Mouse (Mus musculus) intestine, embryonic 14.5 days (tissue): ENCODE data around the gene Ccdc57. TPM values are rescaled to one million over a fixed set of nuclear protein-coding genes. Genes with fewer than 3 reads are reported as not detected.
A peak's percentile ranks its signal among the peaks of the same experiment; 100 is the strongest.

ENCODE experiments used
- ATAC-seq: fragments of 200-750 bp; cut with Nextera tagmentation; replicated peaks from 2 replicates; pipeline ENCODE4 v1.8.0; 2017; ENCODE audit warnings: low read depth, moderate number of reproducible peaks, moderate TSS enrichment, moderate library complexity; ENCODE audit not compliant: low FRiP score, low TSS enrichment
- DNase-seq: peaks from one replicate; pipeline ENCODE4 v3.0.0-alpha.2; 2018; ENCODE audit warnings: low spot score
- H3K27ac ChIP-seq: fragments of 300-500 bp; sonication (generic); 2 replicates; pipeline ENCODE4 v1.5.1; 2014; ENCODE audit warnings: low read depth, mild to moderate bottlenecking, control low read depth
- H3K27me3 ChIP-seq: fragments of 300-500 bp; sonication (generic); replicated peaks from 2 replicates; pipeline ENCODE4 v1.6.1; 2014; ENCODE audit warnings: low read length, control low read depth; ENCODE audit not compliant: control insufficient read depth, insufficient read depth
- H3K36me3 ChIP-seq: fragments of 300-500 bp; sonication (generic); 2 replicates; pipeline ENCODE4 v1.6.1; 2014; ENCODE audit warnings: low read length, control low read depth; ENCODE audit not compliant: control insufficient read depth, insufficient read depth
- H3K4me1 ChIP-seq: fragments of 300-500 bp; sonication (generic); replicated peaks from 2 replicates; pipeline ENCODE4 v1.6.1; 2014; ENCODE audit warnings: low read length, control low read depth, mixed read lengths; ENCODE audit not compliant: control insufficient read depth, insufficient read depth
- H3K4me2 ChIP-seq: fragments of 300-500 bp; sonication (generic); 2 replicates; pipeline ENCODE4 v1.6.1; 2014; ENCODE audit warnings: low read length
- H3K4me3 ChIP-seq: fragments of 300-500 bp; sonication (generic); 2 replicates; pipeline ENCODE4 v1.5.1; 2014; ENCODE audit warnings: low read depth, low read length, control low read depth, mixed read lengths
- H3K9ac ChIP-seq: fragments of 300-500 bp; sonication (generic); 2 replicates; pipeline ENCODE4 v1.6.1; 2014; ENCODE audit warnings: mild to moderate bottlenecking, low read length
- H3K9me3 ChIP-seq: fragments of 300-500 bp; sonication (generic); 2 replicates; pipeline ENCODE4 v1.6.1; 2016; ENCODE audit warnings: low read length, control low read depth; ENCODE audit not compliant: control insufficient read depth
- WGBS: fragments of 180-500 bp; shearing (Covaris S2); extraction: QIAGEN DNeasy Blood & Tissue Kit; methylation state at CpG from one replicate; pipeline ENCODE4 v1.1.7; 2014; 5-methylcytosine and 5-hydroxymethylcytosine counted together
- polyA plus RNA-seq: library from polyadenylated mRNA; unstranded; fragments of >200 nt; fragmentation: Nextera tagmentation; extraction: Ambion mirVana; gene quantifications from 2 replicates; pipeline ENCODE4 v1.2.1, GENCODE M21; 2014

Ccdc57 gene
- polyA plus RNA-seq, 1 experiment from 2014 or later, result 5.9 TPM

DNA sequence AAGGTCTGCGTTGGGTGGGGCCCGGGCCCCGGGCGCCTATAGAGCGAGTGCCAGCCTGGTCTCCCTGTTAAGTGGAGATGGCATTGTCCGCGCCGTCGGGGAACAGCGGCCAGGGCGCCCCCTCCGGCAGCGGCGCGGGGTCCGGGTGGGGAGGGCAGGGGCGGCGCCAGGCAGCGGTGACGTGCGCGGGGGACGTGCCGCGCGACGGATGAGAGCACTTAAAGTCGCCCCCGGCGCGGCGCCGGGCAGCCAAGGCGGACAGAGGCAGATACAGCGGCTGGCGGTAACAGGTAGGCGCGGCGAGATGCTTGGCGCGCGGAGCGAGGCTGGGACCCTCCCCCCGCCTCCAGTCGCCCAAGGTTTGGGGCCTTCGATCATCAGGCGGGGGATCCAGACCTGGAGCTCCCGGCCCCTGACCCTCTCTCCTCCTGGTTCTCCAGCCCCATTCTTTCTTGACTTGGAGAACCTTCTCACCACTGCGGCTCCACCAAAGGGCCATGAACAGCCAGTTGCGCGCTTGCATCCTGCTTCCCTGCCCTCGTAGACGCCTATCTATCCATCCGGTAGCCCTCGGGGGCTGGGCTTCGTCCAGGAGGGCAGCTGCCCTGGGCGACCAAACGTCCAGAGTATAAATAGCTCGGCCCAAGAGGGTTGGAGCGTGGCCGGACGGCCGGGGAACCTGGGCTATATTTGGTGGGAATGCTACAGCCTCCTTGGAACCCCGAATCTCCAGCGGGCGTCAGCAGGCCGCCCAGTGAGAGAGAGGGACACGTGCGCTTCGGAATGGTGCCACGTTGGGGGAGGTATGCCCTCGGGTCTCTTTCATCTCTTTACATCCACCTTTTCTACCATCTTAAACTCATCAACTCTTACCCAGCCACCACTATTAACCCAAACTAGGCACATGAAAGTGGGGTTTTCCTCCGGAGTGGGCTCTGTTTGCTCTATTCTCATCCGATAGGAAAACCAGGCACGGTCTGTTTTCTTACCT, 16.5 kb upstream of the Ccdc57 start:
- Histone ChIP-seq H3K36me3 (no peaks in the 10 kb centered on the region), H3K4me3 (peak overlapping the region; percentile 64), H3K27me3 (0 out of 2 replicates have a peak, but pooled peaks cover 2% of the 10 kb centered on the region), H3K27ac (peak overlapping the region; percentile 48), H3K4me2 (peak overlapping the region; percentile 54), H3K9me3 (no peaks in the 10 kb centered on the region), H3K9ac (peak overlapping the region; percentile 61), H3K4me1 (peaks cover 20% of the 10 kb centered on the region)
- WGBS, result 3% methylated on average over 67 of the region's 75 CpGs
- ATAC-seq, result peak; percentile 3; the same call in 1 of the 2 replicates
- DNase-seq, result peak; percentile 78

GRCm38 (mm10) chr11:120948328-120948727, 15.7 kb upstream of the Ccdc57 start, which contains the start of gene Slc16a3:
Gene Slc16a3, plus strand, starts transcription at chr11:120948480.
- H3K9me3 ChIP-seq, result no peaks in the 10 kb centered on the region
- H3K27me3 ChIP-seq, result 0 out of 2 replicates have a peak, but pooled peaks cover 2% of the 10 kb centered on the region
- no peaks in the 10 kb centered on the region for H3K36me3 ChIP-seq
- H3K4me1 ChIP-seq, result peaks cover 20% of the 10 kb centered on the region
- WGBS, result 27% methylated on average over 12 of the region's 12 CpGs
- H3K27ac ChIP-seq, result peak within 1 kb of the TSS; percentile 48
- H3K9ac ChIP-seq, result peak within 1 kb of the TSS; percentile 61
- peak within 1 kb of the TSS; percentile 64 for H3K4me3 ChIP-seq
- ATAC-seq, result no peak
- H3K4me2 ChIP-seq, result peak within 1 kb of the TSS; percentile 54
- DNase-seq, result no peak

GRCm38 (mm10) chr11:120945926-120946325, 13.3 kb upstream of the Ccdc57 start:
- H3K27me3 ChIP-seq, result 0 out of 2 replicates have a peak, but pooled peaks cover 2% of the 10 kb centered on the region
- no peak overlapping the region for H3K27ac ChIP-seq
- no peak overlapping the region for H3K9ac ChIP-seq
- H3K4me3 ChIP-seq, result no peak overlapping the region
- no peaks in the 10 kb centered on the region for H3K36me3 ChIP-seq
- H3K9me3 ChIP-seq, result no peaks in the 10 kb centered on the region
- DNase-seq (no peak), ATAC-seq (no peak)
- no peak overlapping the region for H3K4me2 ChIP-seq
- peaks cover 10% of the 10 kb centered on the region for H3K4me1 ChIP-seq
- 87% methylated on average over 5 of the region's 5 CpGs for WGBS

DNA sequence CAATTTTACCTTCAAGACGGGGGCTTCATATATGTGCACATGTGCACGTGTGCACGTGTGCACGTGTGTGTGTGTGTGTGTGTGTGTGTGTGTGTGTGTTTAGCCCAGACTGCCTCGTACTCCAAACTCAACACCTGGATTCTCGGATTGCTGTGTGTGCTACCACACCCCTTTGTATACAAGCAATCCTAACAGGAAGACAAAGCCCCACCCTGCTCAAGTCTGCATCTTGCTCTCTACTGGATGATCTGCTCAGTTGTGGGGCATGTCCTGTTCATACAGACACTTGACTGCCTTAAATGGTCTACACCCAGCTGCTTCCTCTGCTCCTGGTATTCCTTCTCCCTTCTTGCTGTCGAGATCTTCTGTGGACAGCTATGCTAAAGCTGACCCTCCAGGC, 12.6 kb upstream of the Ccdc57 start:
- 70% methylated on average over 7 of the region's 7 CpGs for WGBS
- DNase-seq, result no peak
- H3K4me1 ChIP-seq, result peaks cover 7% of the 10 kb centered on the region; the same call in 1 of the 2 replicates
- H3K4me3 ChIP-seq, result no peak overlapping the region
- no peak overlapping the region for H3K9ac ChIP-seq
- H3K4me2 ChIP-seq, result no peak overlapping the region
- H3K27ac ChIP-seq, result no peak overlapping the region
- ATAC-seq, result no peak
- no peaks in the 10 kb centered on the region for H3K9me3 ChIP-seq
- H3K27me3 ChIP-seq, result 0 out of 2 replicates have a peak, but pooled peaks cover 2% of the 10 kb centered on the region
- no peaks in the 10 kb centered on the region for H3K36me3 ChIP-seq

- no peak for DNase-seq
- no peak for ATAC-seq
- no peak overlapping the region for H3K9ac ChIP-seq
- H3K4me1 ChIP-seq, result no peaks in the 10 kb centered on the region
- H3K4me2 ChIP-seq, result no peak overlapping the region
- no peaks in the 10 kb centered on the region for H3K9me3 ChIP-seq
- no peaks in the 10 kb centered on the region for H3K27me3 ChIP-seq
- H3K36me3 ChIP-seq, result no peaks in the 10 kb centered on the region
- 85% methylated on average over 6 of the region's 6 CpGs for WGBS
- no peak overlapping the region for H3K27ac ChIP-seq
- H3K4me3 ChIP-seq, result no peak overlapping the region
These were observed 8.3 kb upstream of the Ccdc57 start for GRCm38 (mm10) chr11:120940959-120941358.

GRCm38 (mm10) chr11:120939712-120940341, 7.2 kb upstream of the Ccdc57 start:
- Histone ChIP-seq H3K4me1 (no peaks in the 10 kb centered on the region), H3K4me2 (no peak overlapping the region), H3K4me3 (no peak overlapping the region), H3K27me3 (no peaks in the 10 kb centered on the region), H3K36me3 (no peaks in the 10 kb centered on the region), H3K9me3 (no peaks in the 10 kb centered on the region), H3K27ac (no peak overlapping the region), H3K9ac (no peak overlapping the region)
- ATAC-seq, result no peak
- DNase-seq, result no peak
- 52% methylated on average over 6 of the region's 6 CpGs for WGBS

DNA sequence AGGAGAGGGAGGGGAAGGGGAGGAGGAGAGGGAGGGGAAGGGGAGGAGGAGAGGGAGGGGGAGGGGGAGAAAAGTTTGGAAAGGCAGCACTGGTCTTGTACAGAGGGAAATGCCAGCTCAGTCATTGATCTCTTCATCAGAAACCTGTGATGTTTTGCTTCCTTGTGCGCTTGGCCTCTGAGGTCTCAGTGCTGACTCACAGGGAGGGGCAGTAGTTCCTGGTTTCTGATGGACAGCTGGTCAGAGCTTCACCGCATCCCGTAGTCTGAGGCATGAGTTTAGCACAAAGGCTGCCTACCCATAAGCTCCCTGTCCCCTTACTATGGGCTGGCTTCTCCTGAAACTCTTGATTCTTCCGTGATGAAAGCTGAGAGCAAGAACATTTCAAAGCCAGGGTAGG, 6.1 kb upstream of the Ccdc57 start:
- Histone ChIP-seq H3K36me3 (no peaks in the 10 kb centered on the region), H3K4me3 (no peak overlapping the region), H3K9me3 (no peaks in the 10 kb centered on the region), H3K27me3 (no peaks in the 10 kb centered on the region), H3K4me2 (no peak overlapping the region), H3K27ac (no peak overlapping the region), H3K4me1 (no peaks in the 10 kb centered on the region), H3K9ac (no peak overlapping the region)
- WGBS, result 28% methylated on average over 4 of the region's 4 CpGs
- 0 out of 2 replicates have a peak, but pooled peaks have one; percentile 57 for ATAC-seq
- DNase-seq, result no peak

DNA sequence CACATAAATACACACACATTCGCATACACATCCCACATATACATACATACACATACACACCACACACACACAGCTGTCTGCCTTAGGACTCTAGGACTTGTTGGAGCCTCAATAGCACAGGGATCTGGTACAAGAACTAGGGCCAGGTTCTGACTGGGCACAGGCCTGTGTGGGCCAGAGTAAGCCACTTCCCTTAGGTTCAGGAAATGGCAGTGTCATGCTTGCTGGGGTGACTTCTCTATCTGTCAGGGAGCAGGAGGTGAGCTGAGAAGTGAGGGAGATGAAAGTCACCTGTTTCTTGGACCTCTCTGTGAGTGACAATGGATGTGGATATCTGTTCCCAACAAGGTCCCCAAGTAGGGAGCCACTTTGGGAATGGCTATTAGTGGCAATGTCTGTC, 5.3 kb upstream of the Ccdc57 start:
- H3K4me3 ChIP-seq, result no peak overlapping the region
- DNase-seq, result no peak
- H3K27ac ChIP-seq, result no peak overlapping the region
- no peaks in the 10 kb centered on the region for H3K36me3 ChIP-seq
- H3K4me2 ChIP-seq, result no peak overlapping the region
- no peak for ATAC-seq
- no peak overlapping the region for H3K9ac ChIP-seq
- 0 out of 2 replicates have a peak, but pooled peaks cover 2% of the 10 kb centered on the region for H3K4me1 ChIP-seq
- no peaks in the 10 kb centered on the region for H3K9me3 ChIP-seq
- no peaks in the 10 kb centered on the region for H3K27me3 ChIP-seq
- 94% methylated on average over 1 of the region's 1 CpGs for WGBS
